Mouse (Mus musculus): ENCODE results near the gene Pdk2. TPM values are rescaled to one million over a fixed set of nuclear protein-coding genes. Genes with fewer than 3 reads are reported as not detected.

The Pdk2 gene
- polyA plus RNA-seq, 1 experiment from 2014 or later: 16.2 TPM

GRCm38 (mm10) chr11:95037306-95037705, 3.8 kb downstream of the Pdk2 start:
- Histone ChIP-seq H3K9me3 (ENCODE audit: low read length) (no peaks in the 10 kb centered on the region), H3K4me2 (ENCODE audit: low read depth, low read length) (no peak overlapping the region)
- WGBS (ENCODE audit: insufficient replicate concordance): 71% methylated on average over 6 of the region's 6 CpGs

GRCm38 (mm10) chr11:95036521-95036920, 4.6 kb downstream of the Pdk2 start:
- no peak for DNase-seq
- peaks cover 14% of the 10 kb centered on the region for H3K4me1 ChIP-seq (ENCODE audit: insufficient read depth)
- no peak for TF ChIP-seq CTCF (IDR thresholded peaks at IDR 0.05; ENCODE audit: low read depth)
- TF ChIP-seq EP300 (IDR thresholded peaks at IDR 0.05; ENCODE audit: low read depth): no peak
- no peak overlapping the region for H3K4me2 ChIP-seq (ENCODE audit: low read depth, low read length)
- H3K9ac ChIP-seq (replicated peaks): no peak overlapping the region
- no peak for ATAC-seq
- no peak overlapping the region for H3K27ac ChIP-seq (ENCODE audit: low read depth)
- H3K4me3 ChIP-seq (ENCODE audit: low read depth, low read length): no peak overlapping the region
- peaks cover 1% of the 10 kb centered on the region; the same call in 1 of the 2 replicates for H3K36me3 ChIP-seq (replicated peaks; ENCODE audit: insufficient read depth, low read length)
- H3K27me3 ChIP-seq (ENCODE audit: insufficient read depth, low read length): no peaks in the 10 kb centered on the region
- 87% methylated on average over 5 of the region's 5 CpGs for WGBS (ENCODE audit: insufficient replicate concordance)
- no peaks in the 10 kb centered on the region for H3K9me3 ChIP-seq (ENCODE audit: low read length)

More at GRCm38 (mm10) chr11:95037306-95037705, 3.8 kb downstream of the Pdk2 start:
- Histone ChIP-seq H3K4me1 (ENCODE audit: insufficient read depth) (peaks cover 21% of the 10 kb centered on the region), H3K9ac (replicated peaks) (no peak overlapping the region; the same call in 1 of the 2 replicates), H3K27me3 (ENCODE audit: insufficient read depth, low read length) (no peaks in the 10 kb centered on the region), H3K4me3 (ENCODE audit: low read depth, low read length) (no peak overlapping the region), H3K27ac (ENCODE audit: low read depth) (no peak overlapping the region), H3K36me3 (replicated peaks; ENCODE audit: insufficient read depth, low read length) (no peaks in the 10 kb centered on the region; the same call in 1 of the 2 replicates)
- ATAC-seq: no peak
- DNase-seq: no peak
- no peak for TF ChIP-seq EP300 (IDR thresholded peaks at IDR 0.05; ENCODE audit: low read depth)
- no peak for TF ChIP-seq CTCF (IDR thresholded peaks at IDR 0.05; ENCODE audit: low read depth)

GRCm38 (mm10) chr11:95034902-95035301, 6.3 kb downstream of the Pdk2 start:
- H3K4me2 ChIP-seq (ENCODE audit: low read depth, low read length): no peak overlapping the region
- WGBS (ENCODE audit: insufficient replicate concordance): 70% methylated on average over 10 of the region's 10 CpGs

GRCm38 (mm10) chr11:95033617-95034016, 7.5 kb downstream of the Pdk2 start:
- Histone ChIP-seq H3K36me3 (replicated peaks; ENCODE audit: insufficient read depth, low read length) (peaks cover 3% of the 10 kb centered on the region; the same call in 1 of the 2 replicates), H3K4me1 (ENCODE audit: insufficient read depth) (no peaks in the 10 kb centered on the region), H3K9me3 (ENCODE audit: low read length) (no peaks in the 10 kb centered on the region), H3K27ac (ENCODE audit: low read depth) (no peak overlapping the region), H3K27me3 (ENCODE audit: insufficient read depth, low read length) (no peaks in the 10 kb centered on the region), H3K4me2 (ENCODE audit: low read depth, low read length) (no peak overlapping the region), H3K4me3 (ENCODE audit: low read depth, low read length) (no peak overlapping the region), H3K9ac (replicated peaks) (no peak overlapping the region)
- DNase-seq (no peak), ATAC-seq (no peak)
- TF ChIP-seq EP300 (IDR thresholded peaks at IDR 0.05; ENCODE audit: low read depth) (no peak), CTCF (IDR thresholded peaks at IDR 0.05; ENCODE audit: low read depth) (no peak)
- 62% methylated on average over 14 of the region's 14 CpGs for WGBS (ENCODE audit: insufficient replicate concordance)

More at GRCm38 (mm10) chr11:95034902-95035301, 6.3 kb downstream of the Pdk2 start:
- H3K9ac ChIP-seq (replicated peaks): no peak overlapping the region
- no peak overlapping the region for H3K27ac ChIP-seq (ENCODE audit: low read depth)
- peaks cover 3% of the 10 kb centered on the region; the same call in 1 of the 2 replicates for H3K36me3 ChIP-seq (replicated peaks; ENCODE audit: insufficient read depth, low read length)
- no peaks in the 10 kb centered on the region for H3K9me3 ChIP-seq (ENCODE audit: low read length)
- H3K4me1 ChIP-seq (ENCODE audit: insufficient read depth): peaks cover 2% of the 10 kb centered on the region; the same call in 1 of the 2 replicates
- ATAC-seq: no peak
- TF ChIP-seq CTCF (IDR thresholded peaks at IDR 0.05; ENCODE audit: low read depth): no peak
- no peak for TF ChIP-seq EP300 (IDR thresholded peaks at IDR 0.05; ENCODE audit: low read depth)
- DNase-seq: no peak
- no peaks in the 10 kb centered on the region for H3K27me3 ChIP-seq (ENCODE audit: insufficient read depth, low read length)
- no peak overlapping the region for H3K4me3 ChIP-seq (ENCODE audit: low read depth, low read length)

GRCm38 (mm10) chr11:95032945-95033344, 8.2 kb downstream of the Pdk2 start:
- ATAC-seq (no peak), DNase-seq (no peak)
- 42% methylated on average over 6 of the region's 6 CpGs for WGBS (ENCODE audit: insufficient replicate concordance)
- no peaks in the 10 kb centered on the region for H3K27me3 ChIP-seq (ENCODE audit: insufficient read depth, low read length)
- no peaks in the 10 kb centered on the region for H3K9me3 ChIP-seq (ENCODE audit: low read length)
- H3K36me3 ChIP-seq (replicated peaks; ENCODE audit: insufficient read depth, low read length): peaks cover 3% of the 10 kb centered on the region; the same call in 1 of the 2 replicates
- no peak overlapping the region for H3K4me3 ChIP-seq (ENCODE audit: low read depth, low read length)
- H3K4me1 ChIP-seq (ENCODE audit: insufficient read depth): no peaks in the 10 kb centered on the region
- no peak overlapping the region for H3K4me2 ChIP-seq (ENCODE audit: low read depth, low read length)
- no peak overlapping the region for H3K27ac ChIP-seq (ENCODE audit: low read depth)
- H3K9ac ChIP-seq (replicated peaks): no peak overlapping the region
- no peak for TF ChIP-seq EP300 (IDR thresholded peaks at IDR 0.05; ENCODE audit: low read depth)
- no peak for TF ChIP-seq CTCF (IDR thresholded peaks at IDR 0.05; ENCODE audit: low read depth)

GRCm38 (mm10) chr11:95027850-95028470, 13.2 kb downstream of the Pdk2 start:
- Histone ChIP-seq H3K9me3 (ENCODE audit: low read length) (no peaks in the 10 kb centered on the region), H3K4me1 (ENCODE audit: insufficient read depth) (peaks cover 6% of the 10 kb centered on the region; the same call in 1 of the 2 replicates), H3K9ac (replicated peaks) (no peak overlapping the region), H3K4me2 (ENCODE audit: low read depth, low read length) (no peak overlapping the region), H3K27ac (ENCODE audit: low read depth) (no peak overlapping the region), H3K4me3 (ENCODE audit: low read depth, low read length) (no peak overlapping the region), H3K27me3 (ENCODE audit: insufficient read depth, low read length) (no peaks in the 10 kb centered on the region), H3K36me3 (replicated peaks; ENCODE audit: insufficient read depth, low read length) (peaks cover 23% of the 10 kb centered on the region)
- ATAC-seq (no peak), DNase-seq (no peak)
- no peak for TF ChIP-seq CTCF (IDR thresholded peaks at IDR 0.05; ENCODE audit: low read depth)
- TF ChIP-seq EP300 (IDR thresholded peaks at IDR 0.05; ENCODE audit: low read depth): no peak
- 61% methylated on average over 13 of the region's 13 CpGs for WGBS (ENCODE audit: insufficient replicate concordance)
